Mouse (Mus musculus) E14TG2a.4 (cell line): ENCODE data around the gene Vps11.

Experiments used
- CTCF ChIP-seq: conservative IDR thresholded peaks from 2 replicates; pipeline ENCODE4 v1.5.1; 2014; ENCODE audit warnings: low read length
- NANOG ChIP-seq: IDR thresholded peaks from 2 replicates; pipeline ENCODE4 v1.6.1; 2014; ENCODE audit warnings: borderline replicate concordance, low read length, mixed read lengths
- POU5F1 ChIP-seq: IDR thresholded peaks from 2 replicates; pipeline ENCODE4 v1.6.1; 2014; ENCODE audit warnings: low read length, borderline replicate concordance

DNA sequence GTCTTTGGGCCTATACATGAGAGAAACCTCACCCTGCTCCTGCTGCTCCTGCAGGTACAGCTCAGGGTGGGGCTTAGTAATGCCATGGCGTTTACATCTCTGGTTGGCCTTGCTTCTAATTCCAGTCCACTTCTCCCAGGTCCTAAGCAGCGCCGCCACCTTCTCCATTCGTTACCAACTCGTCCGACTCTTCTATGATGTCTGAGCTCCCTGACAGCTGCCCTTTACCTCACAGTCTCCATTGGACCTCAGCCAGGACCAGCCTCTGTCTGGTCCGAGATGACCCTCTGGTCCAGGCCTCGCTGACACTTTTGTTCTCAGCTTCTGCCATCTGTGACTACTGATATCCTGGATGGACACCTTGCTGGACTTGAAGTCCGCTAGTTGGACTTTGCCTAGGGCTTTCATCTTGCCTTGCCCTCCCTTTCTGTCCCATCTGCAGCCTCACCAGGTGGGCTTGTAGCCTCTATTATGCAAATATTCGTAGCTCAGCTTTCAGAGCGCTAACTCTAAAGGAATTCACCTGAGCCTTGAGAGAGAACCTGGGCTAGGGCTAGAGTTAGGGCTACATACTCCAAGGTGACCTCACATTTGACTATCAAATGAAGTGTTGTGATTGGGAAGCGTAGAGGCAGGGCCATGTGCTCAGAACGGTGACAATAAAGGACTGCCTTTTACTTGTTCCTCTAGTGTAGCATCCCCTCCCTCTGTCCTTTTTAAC, 28.4 kb downstream of the Vps11 start:
- no peak for TF ChIP-seq CTCF
- TF ChIP-seq NANOG, result peak; percentile 70; the same call in 1 of the 2 replicates
- peak; percentile 59; the same call in 1 of the 2 replicates for TF ChIP-seq POU5F1
